Mouse (Mus musculus): ENCODE results near the gene Usp43. TPM values are rescaled to one million over a fixed set of nuclear protein-coding genes. Genes with fewer than 3 reads are reported as not detected.

The Usp43 gene
- total and polyA plus RNA-seq, 2 experiments, result 0.04 TPM; not detected in 1

DNA sequence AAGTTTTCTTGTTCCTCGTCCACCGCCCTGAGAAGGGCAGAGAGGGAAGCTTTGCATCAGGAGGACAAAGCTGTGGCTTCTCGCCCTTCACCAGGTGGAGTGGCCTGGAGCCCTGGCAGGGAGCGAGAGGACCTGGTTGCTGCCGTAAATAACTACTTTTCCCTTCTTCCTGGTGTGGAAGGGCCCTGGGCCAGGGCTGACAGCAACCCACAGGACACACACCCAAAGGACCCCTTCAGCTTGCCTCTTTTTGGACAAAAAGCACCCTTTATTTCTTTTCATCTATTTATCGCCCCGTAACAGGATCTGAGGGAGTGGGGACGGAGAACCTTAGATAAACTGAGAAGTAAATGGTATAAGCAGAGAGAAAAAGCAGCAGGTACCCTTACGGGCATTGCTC is 63.4 kb downstream of the Usp43 start:
- DNase-seq (ENCODE audit: extremely low read depth, low read depth, low spot score), result no peak
- Histone ChIP-seq H3K79me2 (ENCODE audit: control insufficient read depth, insufficient read depth, low read length) (no peaks in the 10 kb centered on the region), H3K4me3 (ENCODE audit: insufficient read depth, low read depth, low read length) (no peak overlapping the region), H3K4me1 (ENCODE audit: control insufficient read depth, insufficient read depth, low read length) (no peaks in the 10 kb centered on the region), H3K36me3 (ENCODE audit: control insufficient read depth, insufficient read depth, low read length) (no peaks in the 10 kb centered on the region), H3K9ac (ENCODE audit: low read depth, low read length) (no peak overlapping the region), H3K27ac (replicated peaks; ENCODE audit: insufficient read depth, low read depth, low read length) (no peak overlapping the region), H3K27me3 (ENCODE audit: control insufficient read depth, insufficient read depth, low read length) (no peaks in the 10 kb centered on the region)
- 78% methylated on average over 9 of the region's 9 CpGs for WGBS
- no peak for TF ChIP-seq CTCF (IDR thresholded peaks at IDR 0.05; ENCODE audit: low read depth, low read length)
- no peak for TF ChIP-seq POLR2A (IDR thresholded peaks at IDR 0.05; ENCODE audit: extremely low read depth, insufficient read depth, low read length)

GRCm38 (mm10) chr11:67855035-67855434 is 66.9 kb downstream of the Usp43 start:
- H3K27me3 ChIP-seq (ENCODE audit: control insufficient read depth, insufficient read depth, low read length), result no peaks in the 10 kb centered on the region
- no peaks in the 10 kb centered on the region for H3K4me1 ChIP-seq (ENCODE audit: control insufficient read depth, insufficient read depth, low read length)
- DNase-seq (ENCODE audit: extremely low read depth, low read depth, low spot score), result peak; percentile 15
- H3K4me3 ChIP-seq (ENCODE audit: insufficient read depth, low read depth, low read length), result no peak overlapping the region
- TF ChIP-seq CTCF (IDR thresholded peaks at IDR 0.05; ENCODE audit: low read depth, low read length), result peak; percentile 55; the same call in 1 of the 2 replicates
- no peak for TF ChIP-seq POLR2A (IDR thresholded peaks at IDR 0.05; ENCODE audit: extremely low read depth, insufficient read depth, low read length)
- no peak overlapping the region for H3K27ac ChIP-seq (replicated peaks; ENCODE audit: insufficient read depth, low read depth, low read length)
- no peaks in the 10 kb centered on the region for H3K79me2 ChIP-seq (ENCODE audit: control insufficient read depth, insufficient read depth, low read length)
- no peak overlapping the region for H3K9ac ChIP-seq (ENCODE audit: low read depth, low read length)
- WGBS, result 30% methylated on average over 2 of the region's 2 CpGs
- no peaks in the 10 kb centered on the region for H3K36me3 ChIP-seq (ENCODE audit: control insufficient read depth, insufficient read depth, low read length)

GRCm38 (mm10) chr11:67853996-67854395 is 68.0 kb downstream of the Usp43 start:
- Histone ChIP-seq H3K79me2 (ENCODE audit: control insufficient read depth, insufficient read depth, low read length) (no peaks in the 10 kb centered on the region), H3K4me3 (ENCODE audit: insufficient read depth, low read depth, low read length) (no peak overlapping the region), H3K4me1 (ENCODE audit: control insufficient read depth, insufficient read depth, low read length) (no peaks in the 10 kb centered on the region), H3K27me3 (ENCODE audit: control insufficient read depth, insufficient read depth, low read length) (no peaks in the 10 kb centered on the region), H3K36me3 (ENCODE audit: control insufficient read depth, insufficient read depth, low read length) (no peaks in the 10 kb centered on the region), H3K27ac (replicated peaks; ENCODE audit: insufficient read depth, low read depth, low read length) (no peak overlapping the region), H3K9ac (ENCODE audit: low read depth, low read length) (no peak overlapping the region)
- TF ChIP-seq POLR2A (IDR thresholded peaks at IDR 0.05; ENCODE audit: extremely low read depth, insufficient read depth, low read length), result no peak
- TF ChIP-seq CTCF (IDR thresholded peaks at IDR 0.05; ENCODE audit: low read depth, low read length), result no peak
- WGBS, result 34% methylated on average over 6 of the region's 6 CpGs
- DNase-seq (ENCODE audit: extremely low read depth, low read depth, low spot score), result no peak

GRCm38 (mm10) chr11:67851770-67852169 is 70.2 kb downstream of the Usp43 start:
- Histone ChIP-seq H3K36me3 (ENCODE audit: control insufficient read depth, insufficient read depth, low read length) (no peaks in the 10 kb centered on the region), H3K9ac (ENCODE audit: low read depth, low read length) (no peak overlapping the region), H3K79me2 (ENCODE audit: control insufficient read depth, insufficient read depth, low read length) (no peaks in the 10 kb centered on the region), H3K27me3 (ENCODE audit: control insufficient read depth, insufficient read depth, low read length) (no peaks in the 10 kb centered on the region), H3K4me1 (ENCODE audit: control insufficient read depth, insufficient read depth, low read length) (no peaks in the 10 kb centered on the region), H3K27ac (replicated peaks; ENCODE audit: insufficient read depth, low read depth, low read length) (no peak overlapping the region), H3K4me3 (ENCODE audit: insufficient read depth, low read depth, low read length) (no peak overlapping the region)
- DNase-seq (ENCODE audit: extremely low read depth, low read depth, low spot score), result no peak
- WGBS, result 59% methylated on average over 5 of the region's 5 CpGs
- TF ChIP-seq CTCF (IDR thresholded peaks at IDR 0.05; ENCODE audit: low read depth, low read length) (no peak), POLR2A (IDR thresholded peaks at IDR 0.05; ENCODE audit: extremely low read depth, insufficient read depth, low read length) (no peak)

- no peaks in the 10 kb centered on the region for H3K79me2 ChIP-seq (ENCODE audit: control insufficient read depth, insufficient read depth, low read length)
- TF ChIP-seq CTCF (IDR thresholded peaks at IDR 0.05; ENCODE audit: low read depth, low read length) (no peak), POLR2A (IDR thresholded peaks at IDR 0.05; ENCODE audit: extremely low read depth, insufficient read depth, low read length) (no peak)
- no peak overlapping the region for H3K27ac ChIP-seq (replicated peaks; ENCODE audit: insufficient read depth, low read depth, low read length)
- no peak overlapping the region for H3K9ac ChIP-seq (ENCODE audit: low read depth, low read length)
- H3K4me3 ChIP-seq (ENCODE audit: insufficient read depth, low read depth, low read length), result no peak overlapping the region
- WGBS, result 77% methylated on average over 4 of the region's 4 CpGs
- no peaks in the 10 kb centered on the region for H3K4me1 ChIP-seq (ENCODE audit: control insufficient read depth, insufficient read depth, low read length)
- H3K36me3 ChIP-seq (ENCODE audit: control insufficient read depth, insufficient read depth, low read length), result no peaks in the 10 kb centered on the region
- no peak for DNase-seq (ENCODE audit: extremely low read depth, low read depth, low spot score)
- no peaks in the 10 kb centered on the region for H3K27me3 ChIP-seq (ENCODE audit: control insufficient read depth, insufficient read depth, low read length)
Observed at GRCm38 (mm10) chr11:67845193-67845592, 76.8 kb downstream of the Usp43 start.

DNA sequence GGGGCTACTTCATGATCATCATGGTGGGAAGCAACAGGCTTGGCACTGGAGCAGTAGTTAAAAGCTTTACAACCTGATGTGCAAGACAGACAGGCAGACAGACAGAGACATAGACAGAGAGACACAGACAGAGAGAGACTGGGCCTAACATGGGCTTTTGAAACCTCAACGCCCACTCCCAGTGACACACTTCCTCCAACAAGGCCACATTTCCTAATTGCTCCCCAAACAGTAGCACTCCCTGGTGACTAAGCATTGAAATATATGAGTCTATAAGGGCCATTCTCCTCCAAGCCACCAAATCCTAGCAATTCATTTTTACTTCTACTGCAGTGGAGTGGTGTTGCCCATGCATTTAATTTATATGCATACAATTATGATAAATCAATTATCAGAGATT is 82.1 kb downstream of the Usp43 start:
- H3K36me3 ChIP-seq (ENCODE audit: control insufficient read depth, insufficient read depth, low read length), result no peaks in the 10 kb centered on the region
- no peaks in the 10 kb centered on the region for H3K79me2 ChIP-seq (ENCODE audit: control insufficient read depth, insufficient read depth, low read length)
- H3K27me3 ChIP-seq (ENCODE audit: control insufficient read depth, insufficient read depth, low read length), result no peaks in the 10 kb centered on the region
- TF ChIP-seq CTCF (IDR thresholded peaks at IDR 0.05; ENCODE audit: low read depth, low read length), result no peak
- no peak for TF ChIP-seq POLR2A (IDR thresholded peaks at IDR 0.05; ENCODE audit: extremely low read depth, insufficient read depth, low read length)
- 84% methylated on average over 1 of the region's 1 CpGs for WGBS
- H3K27ac ChIP-seq (replicated peaks; ENCODE audit: insufficient read depth, low read depth, low read length), result no peak overlapping the region
- no peak overlapping the region for H3K9ac ChIP-seq (ENCODE audit: low read depth, low read length)
- H3K4me1 ChIP-seq (ENCODE audit: control insufficient read depth, insufficient read depth, low read length), result no peaks in the 10 kb centered on the region
- no peak overlapping the region for H3K4me3 ChIP-seq (ENCODE audit: insufficient read depth, low read depth, low read length)
- DNase-seq (ENCODE audit: extremely low read depth, low read depth, low spot score), result no peak

Data from liver, adult 2 months (tissue).